Mouse (Mus musculus) small intestine, adult 2 months (tissue): ENCODE results near the gene Glipr1. TPM values are rescaled to one million over a fixed set of nuclear protein-coding genes. Genes with fewer than 3 reads are reported as not detected.
A peak's percentile ranks its signal among the peaks of the same experiment; 100 is the strongest.

Experiments
- H3K27ac ChIP-seq: fragments of 200-500 bp; 2 replicates; pipeline ENCODE4 v1.5.1; 2012; ENCODE audit warnings: low read depth, low read length, control low read depth, inconsistent platforms; ENCODE audit not compliant: insufficient read depth
- H3K27me3 ChIP-seq: fragments of 200-500 bp; 2 replicates; pipeline ENCODE4 v1.6.1; 2012; ENCODE audit warnings: mild to moderate bottlenecking, moderate library complexity, low read length, inconsistent platforms; ENCODE audit not compliant: control insufficient read depth, insufficient read depth
- H3K36me3 ChIP-seq: fragments of 200-500 bp; 2 replicates; pipeline ENCODE4 v1.6.1; 2012; ENCODE audit warnings: mild to moderate bottlenecking, low read length, control low read depth, inconsistent platforms; ENCODE audit not compliant: control insufficient read depth, insufficient read depth
- H3K4me1 ChIP-seq: fragments of 200-500 bp; 2 replicates; pipeline ENCODE4 v1.6.1; 2012; ENCODE audit warnings: low read length, inconsistent platforms, mixed read lengths; ENCODE audit not compliant: control insufficient read depth, insufficient read depth, insufficient read length
- H3K4me3 ChIP-seq: fragments of 200-500 bp; 2 replicates; pipeline ENCODE4 v1.5.1; 2012; ENCODE audit warnings: low read depth, mild to moderate bottlenecking, control low read depth, inconsistent platforms, low read length, moderate library complexity
- CTCF ChIP-seq: fragments of 200-500 bp; IDR thresholded peaks from 2 replicates; pipeline ENCODE4 v1.5.1; 2012; ENCODE audit warnings: low read depth, mild to moderate bottlenecking, control low read depth, inconsistent platforms, low read length, moderate library complexity, mixed read lengths; ENCODE audit not compliant: insufficient replicate concordance, insufficient read length; ENCODE audit errors: extremely low read depth
- POLR2A ChIP-seq: fragments of 200-500 bp; IDR thresholded peaks from 2 replicates; pipeline ENCODE4 v1.6.1; 2012; ENCODE audit warnings: low read depth, mild to moderate bottlenecking, control low read depth, inconsistent platforms, low read length, moderate library complexity
- WGBS: fragments of 180-500 bp; shearing (Covaris S2); methylation state at CpG from one replicate; pipeline ENCODE4 v1.1.7; 2018; 5-methylcytosine and 5-hydroxymethylcytosine counted together
- polyA plus RNA-seq: library from polyadenylated mRNA; depleted of rRNA; stranded (reverse); fragments of >200 nt; gene quantifications from 2 replicates; pipeline ENCODE4 v1.2.3, GENCODE M21; 2012

The Glipr1 gene
- polyA plus RNA-seq, 1 experiment, result 13.2 TPM

GRCm38 (mm10) chr10:111960459-111960858, 42.0 kb downstream of the Glipr1 start:
- H3K27ac ChIP-seq, result no peak overlapping the region
- TF ChIP-seq CTCF, result no peak
- no peak for TF ChIP-seq POLR2A
- H3K4me3 ChIP-seq, result no peak overlapping the region
- 21% methylated on average over 6 of the region's 6 CpGs for WGBS
- no peaks in the 10 kb centered on the region for H3K27me3 ChIP-seq
- no peaks in the 10 kb centered on the region for H3K36me3 ChIP-seq
- no peaks in the 10 kb centered on the region for H3K4me1 ChIP-seq

GRCm38 (mm10) chr10:111959353-111959752, 43.1 kb downstream of the Glipr1 start:
- Histone ChIP-seq H3K27ac (no peak overlapping the region), H3K4me1 (no peaks in the 10 kb centered on the region), H3K36me3 (no peaks in the 10 kb centered on the region), H3K4me3 (no peak overlapping the region), H3K27me3 (no peaks in the 10 kb centered on the region)
- WGBS, result 73% methylated on average over 2 of the region's 2 CpGs
- no peak for TF ChIP-seq POLR2A
- no peak for TF ChIP-seq CTCF

GRCm38 (mm10) chr10:111958046-111958421, 44.4 kb downstream of the Glipr1 start:
- H3K36me3 ChIP-seq, result no peaks in the 10 kb centered on the region
- TF ChIP-seq CTCF (peak; percentile 1; the same call in 1 of the 2 replicates), POLR2A (no peak)
- H3K4me3 ChIP-seq, result no peak overlapping the region
- no peaks in the 10 kb centered on the region for H3K27me3 ChIP-seq
- no peak overlapping the region for H3K27ac ChIP-seq
- H3K4me1 ChIP-seq, result no peaks in the 10 kb centered on the region
- WGBS, result 34% methylated on average over 4 of the region's 4 CpGs

- Histone ChIP-seq H3K4me1 (no peaks in the 10 kb centered on the region), H3K4me3 (no peak overlapping the region), H3K27ac (no peak overlapping the region), H3K27me3 (no peaks in the 10 kb centered on the region), H3K36me3 (no peaks in the 10 kb centered on the region)
- 64% methylated on average over 10 of the region's 10 CpGs for WGBS
- TF ChIP-seq POLR2A, result no peak
- TF ChIP-seq CTCF, result peak; percentile 3; the same call in 1 of the 2 replicates
These were observed 45.0 kb downstream of the Glipr1 start for GRCm38 (mm10) chr10:111957271-111958045.

GRCm38 (mm10) chr10:111955836-111956235, 46.6 kb downstream of the Glipr1 start:
- H3K27ac ChIP-seq, result no peak overlapping the region
- 78% methylated on average over 2 of the region's 2 CpGs for WGBS
- H3K4me1 ChIP-seq, result no peaks in the 10 kb centered on the region
- TF ChIP-seq CTCF (no peak), POLR2A (no peak)
- H3K4me3 ChIP-seq, result no peak overlapping the region
- H3K27me3 ChIP-seq, result no peaks in the 10 kb centered on the region
- H3K36me3 ChIP-seq, result no peaks in the 10 kb centered on the region

GRCm38 (mm10) chr10:111949008-111949407, 53.4 kb downstream of the Glipr1 start:
- Histone ChIP-seq H3K27me3 (no peaks in the 10 kb centered on the region), H3K36me3 (no peaks in the 10 kb centered on the region), H3K4me3 (no peak overlapping the region), H3K4me1 (no peaks in the 10 kb centered on the region), H3K27ac (no peak overlapping the region)
- TF ChIP-seq POLR2A (no peak), CTCF (no peak)
- 74% methylated on average over 4 of the region's 4 CpGs for WGBS

GRCm38 (mm10) chr10:111948041-111948440, 54.4 kb downstream of the Glipr1 start:
- Histone ChIP-seq H3K36me3 (no peaks in the 10 kb centered on the region), H3K4me1 (no peaks in the 10 kb centered on the region), H3K27me3 (no peaks in the 10 kb centered on the region), H3K27ac (no peak overlapping the region), H3K4me3 (no peak overlapping the region)
- TF ChIP-seq CTCF, result no peak
- no peak for TF ChIP-seq POLR2A
- 98% methylated on average over 1 of the region's 1 CpGs for whole genome bisulfite sequencing
